Mouse (Mus musculus) heart, postnatal 0 days (tissue): ENCODE results near the gene Pole2.

ENCODE experiments used
- CTCF ChIP-seq: IDR thresholded peaks from 2 replicates; pipeline ENCODE4 v1.5.1; 2016; ENCODE audit warnings: antibody characterized with exemption, control low read depth, low read depth
- EP300 ChIP-seq: IDR thresholded peaks from 2 replicates; pipeline ENCODE4 v1.6.1; 2016; ENCODE audit warnings: antibody characterized with exemption, low read depth

- TF ChIP-seq CTCF (no peak), EP300 (no peak)
Observed at GRCm38 (mm10) chr12:69186811-69187471, 41.1 kb downstream of the Pole2 start.
